Mouse (Mus musculus) adrenal gland, postnatal 4 days (tissue): ENCODE measurements at regions not wholly inside any gene's neighbourhood (a gene's known extent, or its start where the extent isn't known, plus 50 kb on each side); places are given as distances from the start of the nearest gene placed in this dataset.

ENCODE experiments used
- DNase-seq, 2 experiments: peaks; one replicate each; pipeline ENCODE4 v3.0.0; 2021 to 2022; ENCODE audit warnings: low spot score in 2 of 2, mixed read lengths in 2 of 2

- peak in 1 of 2 experiments; percentile 9 for DNase-seq
Measured at GRCm38 (mm10) chr16:89631396-89632113, 60.6 kb upstream of the Krtap11-1 start.

GRCm38 (mm10) chr16:89625710-89626109, 54.7 kb upstream of the Krtap11-1 start:
- DNase-seq = no peak

DNA sequence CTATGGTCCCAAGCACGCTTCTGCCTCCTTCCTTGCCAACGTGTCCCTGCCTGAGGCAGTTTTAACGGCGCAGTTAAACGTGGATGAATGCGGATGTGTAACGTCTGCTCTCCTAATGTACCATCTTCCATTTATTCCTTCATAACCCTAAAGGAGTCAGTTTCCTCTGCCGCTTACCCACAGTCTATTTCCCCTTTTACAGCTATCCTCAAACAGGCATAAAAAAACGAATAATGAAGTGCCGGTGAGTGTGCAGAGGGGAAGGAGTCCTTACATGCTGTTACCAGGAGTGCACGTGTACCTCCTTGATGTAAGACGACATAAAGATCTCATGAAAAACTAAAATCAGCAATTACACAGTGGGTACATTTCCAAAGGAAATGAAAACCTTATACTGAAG, 54.3 kb upstream of the Krtap11-1 start:
- DNase-seq = no peak
